Mouse (Mus musculus): Measurements from ENCODE around the gene Zdhhc14. TPM values are rescaled to one million over a fixed set of nuclear protein-coding genes. Genes with fewer than 3 reads are reported as not detected.

The Zdhhc14 gene
- polyA plus RNA-seq, 1 experiment from 2014 or later, result 2.2 TPM

- no peaks in the 10 kb centered on the region for H3K36me3 ChIP-seq (ENCODE audit: control insufficient read depth, insufficient read depth, low read length)
- 81% methylated on average over 5 of the region's 5 CpGs for WGBS
- no peak for ATAC-seq (ENCODE audit: low FRiP score, low TSS enrichment)
Observed at GRCm38 (mm10) chr17:5780213-5780975, 288.0 kb downstream of the Zdhhc14 start.

GRCm38 (mm10) chr17:5785238-5785637, 292.9 kb downstream of the Zdhhc14 start:
- H3K4me1 ChIP-seq (replicated peaks; ENCODE audit: control insufficient read depth, insufficient read depth), result no peaks in the 10 kb centered on the region
- no peak overlapping the region for H3K27ac ChIP-seq (replicated peaks)
- H3K9ac ChIP-seq (ENCODE audit: low read length), result no peak overlapping the region
- no peaks in the 10 kb centered on the region for H3K27me3 ChIP-seq (ENCODE audit: control insufficient read depth, insufficient read depth, low read length)
- H3K4me3 ChIP-seq (ENCODE audit: low read depth, low read length), result no peak overlapping the region
- H3K9me3 ChIP-seq (ENCODE audit: control insufficient read depth, low read length), result no peaks in the 10 kb centered on the region
- no peak for DNase-seq (ENCODE audit: low spot score)
- WGBS, result 53% methylated on average over 2 of the region's 2 CpGs
- H3K4me2 ChIP-seq (replicated peaks; ENCODE audit: low read depth), result no peak overlapping the region
- TF ChIP-seq EP300 (optimal IDR thresholded peaks at IDR 0.05) (no peak), CTCF (IDR thresholded peaks at IDR 0.05; ENCODE audit: low read depth) (no peak)
- ATAC-seq (ENCODE audit: low FRiP score, low TSS enrichment), result no peak
- H3K36me3 ChIP-seq (ENCODE audit: control insufficient read depth, insufficient read depth, low read length), result no peaks in the 10 kb centered on the region

More at GRCm38 (mm10) chr17:5780213-5780975, 288.0 kb downstream of the Zdhhc14 start:
- Histone ChIP-seq H3K9ac (ENCODE audit: low read length) (no peak overlapping the region), H3K4me2 (replicated peaks; ENCODE audit: low read depth) (no peak overlapping the region), H3K9me3 (ENCODE audit: control insufficient read depth, low read length) (no peaks in the 10 kb centered on the region), H3K4me1 (replicated peaks; ENCODE audit: control insufficient read depth, insufficient read depth) (no peaks in the 10 kb centered on the region), H3K27ac (replicated peaks) (no peak overlapping the region), H3K4me3 (ENCODE audit: low read depth, low read length) (no peak overlapping the region), H3K27me3 (ENCODE audit: control insufficient read depth, insufficient read depth, low read length) (no peaks in the 10 kb centered on the region)
- DNase-seq (ENCODE audit: low spot score), result no peak
- TF ChIP-seq CTCF (IDR thresholded peaks at IDR 0.05; ENCODE audit: low read depth) (no peak), EP300 (optimal IDR thresholded peaks at IDR 0.05) (no peak)

DNA sequence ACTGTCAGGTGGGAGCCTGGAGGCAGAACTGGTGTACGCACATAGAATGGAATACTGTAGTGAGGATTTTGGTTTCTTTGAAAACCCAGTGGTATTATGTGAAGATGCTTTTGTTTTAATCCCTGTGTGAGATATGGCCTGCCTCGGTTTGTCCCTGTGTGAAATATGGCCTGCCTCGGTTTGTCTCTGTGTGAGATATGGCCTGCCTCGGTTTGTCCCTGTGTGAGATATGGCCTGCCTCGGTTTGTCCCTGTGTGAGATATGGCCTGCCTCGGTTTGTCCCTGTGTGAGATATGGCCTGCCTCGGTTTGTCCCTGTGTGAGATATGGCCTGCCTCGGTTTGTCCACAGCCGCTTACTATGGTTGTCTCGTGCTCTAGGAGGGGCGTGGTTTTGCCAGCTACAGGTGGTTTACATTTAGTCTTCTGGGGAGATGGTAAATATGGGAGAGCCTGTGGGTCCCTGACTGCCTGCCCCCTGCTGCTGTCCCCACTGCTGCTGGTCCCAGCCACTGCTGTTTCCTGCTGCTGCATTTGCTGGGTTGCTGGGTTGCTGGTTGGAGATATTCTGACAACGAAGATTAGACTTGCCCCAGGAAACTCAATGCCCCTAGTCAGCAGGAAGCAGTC, 299.9 kb downstream of the Zdhhc14 start:
- Histone ChIP-seq H3K9ac (ENCODE audit: low read length) (no peak overlapping the region), H3K4me2 (replicated peaks; ENCODE audit: low read depth) (no peak overlapping the region), H3K9me3 (ENCODE audit: control insufficient read depth, low read length) (no peaks in the 10 kb centered on the region), H3K4me1 (replicated peaks; ENCODE audit: control insufficient read depth, insufficient read depth) (no peaks in the 10 kb centered on the region), H3K27ac (replicated peaks) (no peak overlapping the region), H3K27me3 (ENCODE audit: control insufficient read depth, insufficient read depth, low read length) (no peaks in the 10 kb centered on the region), H3K4me3 (ENCODE audit: low read depth, low read length) (no peak overlapping the region), H3K36me3 (ENCODE audit: control insufficient read depth, insufficient read depth, low read length) (no peaks in the 10 kb centered on the region)
- ATAC-seq (ENCODE audit: low FRiP score, low TSS enrichment), result no peak
- 89% methylated on average over 11 of the region's 12 CpGs for WGBS
- DNase-seq (ENCODE audit: low spot score), result no peak
- no peak for TF ChIP-seq CTCF (IDR thresholded peaks at IDR 0.05; ENCODE audit: low read depth)
- TF ChIP-seq EP300 (optimal IDR thresholded peaks at IDR 0.05), result no peak

- Histone ChIP-seq H3K36me3 (ENCODE audit: control insufficient read depth, insufficient read depth, low read length) (no peaks in the 10 kb centered on the region), H3K4me1 (replicated peaks; ENCODE audit: control insufficient read depth, insufficient read depth) (no peaks in the 10 kb centered on the region), H3K4me3 (ENCODE audit: low read depth, low read length) (no peak overlapping the region), H3K9me3 (ENCODE audit: control insufficient read depth, low read length) (no peaks in the 10 kb centered on the region), H3K9ac (ENCODE audit: low read length) (no peak overlapping the region), H3K27me3 (ENCODE audit: control insufficient read depth, insufficient read depth, low read length) (no peaks in the 10 kb centered on the region), H3K27ac (replicated peaks) (no peak overlapping the region), H3K4me2 (replicated peaks; ENCODE audit: low read depth) (no peak overlapping the region)
- TF ChIP-seq CTCF (IDR thresholded peaks at IDR 0.05; ENCODE audit: low read depth), result no peak
- TF ChIP-seq EP300 (optimal IDR thresholded peaks at IDR 0.05), result no peak
- no peak for DNase-seq (ENCODE audit: low spot score)
- 62% methylated on average over 4 of the region's 4 CpGs for WGBS
- no peak for ATAC-seq (ENCODE audit: low FRiP score, low TSS enrichment)
Observed at GRCm38 (mm10) chr17:5793593-5793992, 301.2 kb downstream of the Zdhhc14 start.

DNA sequence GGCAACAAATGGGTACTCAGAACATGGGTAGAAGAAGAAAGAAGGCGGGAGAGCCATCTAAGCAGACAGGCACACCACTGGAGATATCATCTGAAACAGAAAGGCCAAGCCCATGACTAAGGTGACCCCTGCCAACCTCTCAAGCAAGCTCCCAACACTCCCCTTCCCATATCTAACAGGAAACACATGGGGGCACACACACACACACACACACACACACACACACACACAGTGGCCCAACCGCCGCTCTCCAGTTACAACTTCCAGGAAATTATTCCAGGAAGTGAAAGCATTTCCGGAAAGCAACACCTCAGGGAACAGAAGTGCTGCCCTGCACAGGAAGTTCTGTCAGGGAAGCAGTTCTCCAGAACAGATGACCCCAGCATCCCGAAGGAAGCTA, 301.9 kb downstream of the Zdhhc14 start:
- Histone ChIP-seq H3K9me3 (ENCODE audit: control insufficient read depth, low read length) (no peaks in the 10 kb centered on the region), H3K4me2 (replicated peaks; ENCODE audit: low read depth) (no peak overlapping the region), H3K4me3 (ENCODE audit: low read depth, low read length) (no peak overlapping the region), H3K27ac (replicated peaks) (no peak overlapping the region), H3K36me3 (ENCODE audit: control insufficient read depth, insufficient read depth, low read length) (no peaks in the 10 kb centered on the region), H3K9ac (ENCODE audit: low read length) (no peak overlapping the region), H3K27me3 (ENCODE audit: control insufficient read depth, insufficient read depth, low read length) (no peaks in the 10 kb centered on the region), H3K4me1 (replicated peaks; ENCODE audit: control insufficient read depth, insufficient read depth) (no peaks in the 10 kb centered on the region)
- 68% methylated on average over 5 of the region's 5 CpGs for WGBS
- TF ChIP-seq EP300 (optimal IDR thresholded peaks at IDR 0.05) (no peak), CTCF (IDR thresholded peaks at IDR 0.05; ENCODE audit: low read depth) (no peak)
- no peak for DNase-seq (ENCODE audit: low spot score)
- no peak for ATAC-seq (ENCODE audit: low FRiP score, low TSS enrichment)

DNA sequence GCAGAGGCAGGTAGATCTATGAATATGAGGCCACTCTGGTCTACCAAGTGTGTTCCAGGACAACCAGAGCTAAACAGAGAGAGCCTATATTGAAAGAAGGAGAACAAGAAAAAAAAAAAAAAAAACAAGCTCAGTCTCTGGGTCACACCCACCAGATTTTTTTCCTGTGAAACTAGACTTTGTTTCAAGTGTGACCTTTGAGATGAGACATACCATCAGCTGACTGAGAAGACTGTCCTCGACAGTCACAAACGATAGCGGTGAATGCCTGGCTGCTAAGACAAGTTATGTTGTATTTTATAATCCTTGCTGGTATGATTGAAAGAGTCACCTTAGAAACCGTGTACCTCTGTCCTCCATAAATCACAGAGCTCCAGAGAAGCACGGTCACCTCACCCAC, 303.0 kb downstream of the Zdhhc14 start:
- no peak overlapping the region for H3K4me2 ChIP-seq (replicated peaks; ENCODE audit: low read depth)
- DNase-seq (ENCODE audit: low spot score) (no peak), ATAC-seq (ENCODE audit: low FRiP score, low TSS enrichment) (no peak)
- WGBS, result 75% methylated on average over 5 of the region's 5 CpGs
- H3K9me3 ChIP-seq (ENCODE audit: control insufficient read depth, low read length), result no peaks in the 10 kb centered on the region
- H3K9ac ChIP-seq (ENCODE audit: low read length), result no peak overlapping the region
- no peak overlapping the region for H3K4me3 ChIP-seq (ENCODE audit: low read depth, low read length)
- no peaks in the 10 kb centered on the region for H3K27me3 ChIP-seq (ENCODE audit: control insufficient read depth, insufficient read depth, low read length)
- H3K27ac ChIP-seq (replicated peaks), result no peak overlapping the region
- no peaks in the 10 kb centered on the region for H3K36me3 ChIP-seq (ENCODE audit: control insufficient read depth, insufficient read depth, low read length)
- no peaks in the 10 kb centered on the region for H3K4me1 ChIP-seq (replicated peaks; ENCODE audit: control insufficient read depth, insufficient read depth)
- no peak for TF ChIP-seq CTCF (IDR thresholded peaks at IDR 0.05; ENCODE audit: low read depth)
- TF ChIP-seq EP300 (optimal IDR thresholded peaks at IDR 0.05), result no peak
